Mouse (Mus musculus) hindbrain, embryonic 13.5 days (tissue): ENCODE results near the gene Map2k6. TPM values are rescaled to one million over a fixed set of nuclear protein-coding genes. Genes with fewer than 3 reads are reported as not detected.

Experiments
- ATAC-seq: fragments of 200-750 bp; cut with Nextera tagmentation; 2 replicates; pipeline ENCODE4 v1.8.0; 2017; ENCODE audit warnings: moderate TSS enrichment; ENCODE audit not compliant: low FRiP score
- H3K27ac ChIP-seq: fragments of 300-500 bp; sonication (generic); 2 replicates; pipeline ENCODE4 v1.5.1; 2015; ENCODE audit warnings: inconsistent platforms, mild to moderate bottlenecking, moderate library complexity
- H3K27me3 ChIP-seq: fragments of 300-500 bp; sonication (generic); 2 replicates; pipeline ENCODE4 v1.6.1; 2015; ENCODE audit warnings: mild to moderate bottlenecking, inconsistent platforms
- H3K36me3 ChIP-seq: fragments of 300-500 bp; sonication (generic); 2 replicates; pipeline ENCODE4 v1.6.1; 2015; ENCODE audit warnings: mild to moderate bottlenecking, inconsistent platforms
- H3K4me1 ChIP-seq: fragments of 300-500 bp; sonication (generic); replicated peaks from 2 replicates; pipeline ENCODE4 v1.6.1; 2015; ENCODE audit warnings: inconsistent platforms
- H3K4me2 ChIP-seq: fragments of 300-500 bp; sonication (generic); 2 replicates; pipeline ENCODE4 v1.6.1; 2015; ENCODE audit warnings: inconsistent platforms, mild to moderate bottlenecking, moderate library complexity
- H3K4me3 ChIP-seq: fragments of 300-500 bp; sonication (generic); 2 replicates; pipeline ENCODE4 v1.5.1; 2015; ENCODE audit warnings: mild to moderate bottlenecking, inconsistent platforms
- H3K9ac ChIP-seq: fragments of 300-500 bp; sonication (generic); 2 replicates; pipeline ENCODE4 v1.6.1; 2015; ENCODE audit warnings: mild to moderate bottlenecking, inconsistent platforms
- H3K9me3 ChIP-seq: fragments of 300-500 bp; sonication (generic); 2 replicates; pipeline ENCODE4 v1.6.1; 2016; ENCODE audit warnings: inconsistent platforms
- WGBS: fragments of 180-500 bp; shearing (Covaris S2); methylation state at CpG from one replicate; pipeline ENCODE4 v1.1.7; 2015; 5-methylcytosine and 5-hydroxymethylcytosine counted together
- polyA plus RNA-seq: library from polyadenylated mRNA; unstranded; fragments of >200 nt; fragmentation: Nextera tagmentation; extraction: Ambion mirVana; gene quantifications from 2 replicates; pipeline ENCODE4 v1.2.1, GENCODE M21; 2015

Gene Map2k6
- polyA plus RNA-seq, 1 experiment from 2014 or later: 33.6 TPM

- H3K4me1 ChIP-seq: peaks cover 42% of the 10 kb centered on the region
- peaks cover 4% of the 10 kb centered on the region; the same call in 1 of the 2 replicates for H3K9me3 ChIP-seq
- H3K4me3 ChIP-seq: no peak overlapping the region
- no peak overlapping the region for H3K27ac ChIP-seq
- H3K9ac ChIP-seq: no peak overlapping the region
- H3K4me2 ChIP-seq: no peak overlapping the region
- ATAC-seq: no peak
- peaks cover 27% of the 10 kb centered on the region for H3K27me3 ChIP-seq
- 93% methylated on average over 8 of the region's 8 CpGs for WGBS
- H3K36me3 ChIP-seq: peaks cover 3% of the 10 kb centered on the region; the same call in 1 of the 2 replicates
Measured at GRCm38 (mm10) chr11:110482176-110482575, 83.3 kb downstream of the Map2k6 start.

- peaks cover 24% of the 10 kb centered on the region for H3K27me3 ChIP-seq
- ATAC-seq: no peak
- no peak overlapping the region for H3K4me2 ChIP-seq
- peaks cover 4% of the 10 kb centered on the region; the same call in 1 of the 2 replicates for H3K9me3 ChIP-seq
- no peak overlapping the region for H3K4me3 ChIP-seq
- H3K9ac ChIP-seq: no peak overlapping the region
- no peak overlapping the region for H3K27ac ChIP-seq
- H3K4me1 ChIP-seq: peaks cover 37% of the 10 kb centered on the region
- H3K36me3 ChIP-seq: peaks cover 4% of the 10 kb centered on the region; the same call in 1 of the 2 replicates
- WGBS: 87% methylated on average over 4 of the region's 4 CpGs
Measured at GRCm38 (mm10) chr11:110482649-110483048, 83.7 kb downstream of the Map2k6 start.

- Histone ChIP-seq H3K4me3 (no peak overlapping the region), H3K27ac (no peak overlapping the region), H3K9ac (no peak overlapping the region), H3K27me3 (peaks cover 22% of the 10 kb centered on the region), H3K4me2 (no peak overlapping the region), H3K36me3 (peaks cover 7% of the 10 kb centered on the region; the same call in 1 of the 2 replicates), H3K4me1 (peaks cover 32% of the 10 kb centered on the region), H3K9me3 (peaks cover 7% of the 10 kb centered on the region; the same call in 1 of the 2 replicates)
- WGBS: 27% methylated on average over 6 of the region's 6 CpGs
- no peak for ATAC-seq
Measured at GRCm38 (mm10) chr11:110483165-110483564, 84.2 kb downstream of the Map2k6 start.

- H3K4me2 ChIP-seq: no peak overlapping the region
- 100% methylated on average over 1 of the region's 1 CpGs for WGBS
- H3K9me3 ChIP-seq: peaks cover 7% of the 10 kb centered on the region; the same call in 1 of the 2 replicates
- H3K9ac ChIP-seq: no peak overlapping the region
- peaks cover 22% of the 10 kb centered on the region for H3K4me1 ChIP-seq
- peaks cover 22% of the 10 kb centered on the region for H3K27me3 ChIP-seq
- H3K36me3 ChIP-seq: peaks cover 7% of the 10 kb centered on the region; the same call in 1 of the 2 replicates
- no peak overlapping the region for H3K27ac ChIP-seq
- ATAC-seq: no peak
- no peak overlapping the region for H3K4me3 ChIP-seq
Measured at GRCm38 (mm10) chr11:110484426-110484825, 85.5 kb downstream of the Map2k6 start.

- WGBS: 92% methylated on average over 6 of the region's 6 CpGs
- Histone ChIP-seq H3K9ac (no peak overlapping the region), H3K4me2 (no peak overlapping the region), H3K27me3 (peaks cover 21% of the 10 kb centered on the region), H3K4me3 (no peak overlapping the region), H3K27ac (no peak overlapping the region), H3K36me3 (peaks cover 11% of the 10 kb centered on the region; the same call in 1 of the 2 replicates), H3K9me3 (peaks cover 7% of the 10 kb centered on the region; the same call in 1 of the 2 replicates), H3K4me1 (peaks cover 15% of the 10 kb centered on the region)
- ATAC-seq: no peak
Measured at GRCm38 (mm10) chr11:110485081-110485480, 86.2 kb downstream of the Map2k6 start.

GRCm38 (mm10) chr11:110487796-110488195, 88.9 kb downstream of the Map2k6 start:
- Histone ChIP-seq H3K4me3 (no peak overlapping the region), H3K9me3 (peaks cover 7% of the 10 kb centered on the region), H3K4me2 (no peak overlapping the region), H3K36me3 (peaks cover 26% of the 10 kb centered on the region), H3K4me1 (no peaks in the 10 kb centered on the region), H3K27ac (no peak overlapping the region), H3K9ac (no peak overlapping the region), H3K27me3 (peaks cover 2% of the 10 kb centered on the region; the same call in 1 of the 2 replicates)
- no peak for ATAC-seq
- 94% methylated on average over 6 of the region's 6 CpGs for WGBS

GRCm38 (mm10) chr11:110488301-110488700, 89.4 kb downstream of the Map2k6 start:
- H3K27me3 ChIP-seq: no peaks in the 10 kb centered on the region
- no peak overlapping the region for H3K9ac ChIP-seq
- 96% methylated on average over 7 of the region's 7 CpGs for WGBS
- no peak overlapping the region for H3K4me3 ChIP-seq
- no peak overlapping the region for H3K27ac ChIP-seq
- peaks cover 7% of the 10 kb centered on the region for H3K9me3 ChIP-seq
- H3K36me3 ChIP-seq: peaks cover 31% of the 10 kb centered on the region
- H3K4me1 ChIP-seq: no peaks in the 10 kb centered on the region
- no peak overlapping the region for H3K4me2 ChIP-seq
- ATAC-seq: no peak

- H3K4me3 ChIP-seq: no peak overlapping the region
- H3K9ac ChIP-seq: no peak overlapping the region
- no peak for ATAC-seq
- H3K27ac ChIP-seq: no peak overlapping the region
- WGBS: 83% methylated on average over 4 of the region's 4 CpGs
- H3K4me2 ChIP-seq: no peak overlapping the region
- H3K4me1 ChIP-seq: no peaks in the 10 kb centered on the region
- no peaks in the 10 kb centered on the region for H3K27me3 ChIP-seq
- peaks cover 47% of the 10 kb centered on the region for H3K36me3 ChIP-seq
- no peaks in the 10 kb centered on the region; the same call in 1 of the 2 replicates for H3K9me3 ChIP-seq
Measured at GRCm38 (mm10) chr11:110495323-110496060, 96.6 kb downstream of the Map2k6 start.

- no peak for ATAC-seq
- Histone ChIP-seq H3K4me2 (no peak overlapping the region), H3K36me3 (peaks cover 50% of the 10 kb centered on the region), H3K27ac (no peak overlapping the region), H3K9ac (no peak overlapping the region), H3K9me3 (no peaks in the 10 kb centered on the region; the same call in 1 of the 2 replicates), H3K4me3 (no peak overlapping the region), H3K4me1 (no peaks in the 10 kb centered on the region), H3K27me3 (no peaks in the 10 kb centered on the region)
- 58% methylated on average over 12 of the region's 12 CpGs for WGBS
Measured at GRCm38 (mm10) chr11:110496061-110496446, 97.1 kb downstream of the Map2k6 start.

- Histone ChIP-seq H3K36me3 (peaks cover 43% of the 10 kb centered on the region), H3K4me2 (no peak overlapping the region), H3K9me3 (no peaks in the 10 kb centered on the region), H3K27me3 (no peaks in the 10 kb centered on the region), H3K4me1 (no peaks in the 10 kb centered on the region), H3K9ac (no peak overlapping the region), H3K27ac (no peak overlapping the region), H3K4me3 (no peak overlapping the region)
- WGBS: 66% methylated on average over 8 of the region's 8 CpGs
- no peak for ATAC-seq
Measured at GRCm38 (mm10) chr11:110497743-110498142, 98.8 kb downstream of the Map2k6 start.

- Histone ChIP-seq H3K27me3 (no peaks in the 10 kb centered on the region), H3K9ac (no peak overlapping the region), H3K4me3 (no peak overlapping the region), H3K27ac (no peak overlapping the region), H3K4me1 (no peaks in the 10 kb centered on the region), H3K4me2 (no peak overlapping the region), H3K36me3 (peaks cover 33% of the 10 kb centered on the region), H3K9me3 (no peaks in the 10 kb centered on the region)
- no peak for ATAC-seq
- 71% methylated on average over 6 of the region's 6 CpGs for WGBS
Measured at GRCm38 (mm10) chr11:110498651-110499213, 99.8 kb downstream of the Map2k6 start.

- H3K4me2 ChIP-seq: no peak overlapping the region
- no peaks in the 10 kb centered on the region for H3K4me1 ChIP-seq
- H3K9me3 ChIP-seq: no peaks in the 10 kb centered on the region
- no peaks in the 10 kb centered on the region for H3K27me3 ChIP-seq
- peaks cover 48% of the 10 kb centered on the region for H3K36me3 ChIP-seq
- no peak overlapping the region for H3K27ac ChIP-seq
- ATAC-seq: no peak
- 92% methylated on average over 11 of the region's 11 CpGs for WGBS
- H3K9ac ChIP-seq: no peak overlapping the region
- H3K4me3 ChIP-seq: no peak overlapping the region
Measured at GRCm38 (mm10) chr11:110502937-110503670, 104.2 kb downstream of the Map2k6 start.
